Mouse (Mus musculus) liver, embryonic 16.5 days (tissue): ENCODE data around the gene Ngrn. TPM values are rescaled to one million over a fixed set of nuclear protein-coding genes. Genes with fewer than 3 reads are reported as not detected.

Experiments used
- ATAC-seq: fragments of 200-750 bp; cut with Nextera tagmentation; 2 replicates; pipeline ENCODE4 v1.8.0; 2017; ENCODE audit warnings: low read depth, mild to moderate bottlenecking, moderate number of reproducible peaks, moderate library complexity
- H3K27ac ChIP-seq: fragments of 300-500 bp; sonication (generic); 2 replicates; pipeline ENCODE4 v1.5.1; 2014; ENCODE audit warnings: mild to moderate bottlenecking, low read length
- H3K27me3 ChIP-seq: fragments of 300-500 bp; sonication (generic); 2 replicates; pipeline ENCODE4 v1.6.1; 2014; ENCODE audit warnings: low read depth, low read length, mixed read lengths; ENCODE audit not compliant: control insufficient read depth, insufficient read depth
- H3K36me3 ChIP-seq: fragments of 300-500 bp; sonication (generic); 2 replicates; pipeline ENCODE4 v1.6.1; 2014; ENCODE audit warnings: mild to moderate bottlenecking; ENCODE audit not compliant: control insufficient read depth, insufficient read depth
- H3K4me1 ChIP-seq: fragments of 300-500 bp; sonication (generic); 2 replicates; pipeline ENCODE4 v1.6.1; 2014; ENCODE audit warnings: low read depth, low read length, mixed read lengths; ENCODE audit not compliant: control insufficient read depth
- H3K4me2 ChIP-seq: fragments of 300-500 bp; sonication (generic); 2 replicates; pipeline ENCODE4 v1.6.1; 2014; ENCODE audit warnings: low read depth, low read length, mixed read lengths
- H3K4me3 ChIP-seq: fragments of 300-500 bp; sonication (generic); 2 replicates; pipeline ENCODE4 v1.5.1; 2014; ENCODE audit warnings: low read depth, mild to moderate bottlenecking, low read length
- H3K9ac ChIP-seq: fragments of 300-500 bp; sonication (generic); 2 replicates; pipeline ENCODE4 v1.6.1; 2014; ENCODE audit warnings: low read depth, low read length
- H3K9me3 ChIP-seq: fragments of 300-500 bp; sonication (generic); replicated peaks from 2 replicates; pipeline ENCODE4 v1.6.1; 2016; ENCODE audit warnings: low read length; ENCODE audit not compliant: control insufficient read depth
- WGBS: fragments of 180-500 bp; shearing (Covaris S2); extraction: QIAGEN DNeasy Blood & Tissue Kit; methylation state at CpG from one replicate; pipeline ENCODE4 v1.1.7; 2014; ENCODE audit not compliant: insufficient replicate concordance; 5-methylcytosine and 5-hydroxymethylcytosine counted together
- polyA plus RNA-seq: library from polyadenylated mRNA; unstranded; fragments of >200 nt; fragmentation: Nextera tagmentation; extraction: Ambion mirVana; gene quantifications from 2 replicates; pipeline ENCODE4 v1.2.1, GENCODE M21; 2015

The Ngrn gene
- polyA plus RNA-seq, 1 experiment from 2014 or later = 26.3 TPM

GRCm38 (mm10) chr7:80230196-80230595 lies 30.8 kb upstream of the Ngrn start:
- WGBS = 34% methylated on average over 6 of the region's 6 CpGs
- Histone ChIP-seq H3K27me3 (no peaks in the 10 kb centered on the region), H3K9ac (no peak overlapping the region; the same call in 1 of the 2 replicates), H3K4me1 (peaks cover 30% of the 10 kb centered on the region), H3K36me3 (peaks cover 22% of the 10 kb centered on the region), H3K4me3 (no peak overlapping the region), H3K4me2 (no peak overlapping the region), H3K27ac (no peak overlapping the region), H3K9me3 (no peaks in the 10 kb centered on the region)
- ATAC-seq = no peak

GRCm38 (mm10) chr7:80231971-80232488 lies 29.0 kb upstream of the Ngrn start:
- H3K4me1 ChIP-seq = peaks cover 30% of the 10 kb centered on the region
- peaks cover 6% of the 10 kb centered on the region for H3K36me3 ChIP-seq
- no peaks in the 10 kb centered on the region for H3K27me3 ChIP-seq
- H3K9me3 ChIP-seq = no peaks in the 10 kb centered on the region
- H3K27ac ChIP-seq = peak overlapping the region; percentile 91
- H3K4me2 ChIP-seq = peak overlapping the region; percentile 82
- peak; percentile 28 for ATAC-seq
- peak overlapping the region; percentile 77 for H3K4me3 ChIP-seq
- H3K9ac ChIP-seq = peak overlapping the region; percentile 81
- WGBS = under 1% methylated on average over 29 of the region's 29 CpGs

GRCm38 (mm10) chr7:80232489-80233029 lies 28.5 kb upstream of the Ngrn start, which contains the start of the genes Cib1 and Gdpgp1:
TSS of gene Cib1 (minus strand) at chr7:80232813.
TSS of gene Gdpgp1 (plus strand) at chr7:80232865.
- WGBS = 0% methylated on average over 56 of the region's 56 CpGs
- no peaks in the 10 kb centered on the region for H3K27me3 ChIP-seq
- H3K4me1 ChIP-seq = peaks cover 30% of the 10 kb centered on the region
- peaks cover under 1% of the 10 kb centered on the region; the same call in 1 of the 2 replicates for H3K36me3 ChIP-seq
- peak within 1 kb of the TSS; percentile 91 for H3K27ac ChIP-seq
- H3K4me2 ChIP-seq = peak within 1 kb of the TSS; percentile 86
- peak within 1 kb of the TSS; percentile 81 for H3K9ac ChIP-seq
- no peaks in the 10 kb centered on the region for H3K9me3 ChIP-seq
- H3K4me3 ChIP-seq = peak within 1 kb of the TSS; percentile 77
- ATAC-seq = peak; percentile 100

- 39% methylated on average over 9 of the region's 9 CpGs for WGBS
- H3K9ac ChIP-seq = 0 out of 2 replicates have a peak overlapping the region, but pooled peaks have one; percentile 22
- H3K4me3 ChIP-seq = peak overlapping the region; percentile 77
These were observed 27.2 kb upstream of the Ngrn start for GRCm38 (mm10) chr7:80233799-80234198.

GRCm38 (mm10) chr7:80238542-80238941 lies 22.5 kb upstream of the Ngrn start:
- Histone ChIP-seq H3K4me2 (no peak overlapping the region), H3K4me1 (peaks cover 3% of the 10 kb centered on the region), H3K27ac (no peak overlapping the region), H3K9me3 (no peaks in the 10 kb centered on the region), H3K27me3 (no peaks in the 10 kb centered on the region), H3K36me3 (no peaks in the 10 kb centered on the region), H3K9ac (no peak overlapping the region), H3K4me3 (no peak overlapping the region)
- 78% methylated on average over 10 of the region's 10 CpGs for WGBS
- no peak for ATAC-seq

More at GRCm38 (mm10) chr7:80233799-80234198, 27.2 kb upstream of the Ngrn start:
- H3K36me3 ChIP-seq = no peaks in the 10 kb centered on the region
- peak overlapping the region; percentile 86 for H3K4me2 ChIP-seq
- ATAC-seq = no peak
- H3K27me3 ChIP-seq = no peaks in the 10 kb centered on the region
- H3K4me1 ChIP-seq = peaks cover 30% of the 10 kb centered on the region
- no peaks in the 10 kb centered on the region for H3K9me3 ChIP-seq
- no peak overlapping the region for H3K27ac ChIP-seq

GRCm38 (mm10) chr7:80241661-80242060 lies 19.4 kb upstream of the Ngrn start:
- H3K9me3 ChIP-seq = no peaks in the 10 kb centered on the region
- no peak overlapping the region for H3K27ac ChIP-seq
- 67% methylated on average over 4 of the region's 4 CpGs for WGBS
- H3K36me3 ChIP-seq = no peaks in the 10 kb centered on the region
- H3K27me3 ChIP-seq = no peaks in the 10 kb centered on the region
- H3K9ac ChIP-seq = no peak overlapping the region
- peaks cover 4% of the 10 kb centered on the region for H3K4me1 ChIP-seq
- H3K4me2 ChIP-seq = no peak overlapping the region
- no peak for ATAC-seq
- no peak overlapping the region for H3K4me3 ChIP-seq

- Histone ChIP-seq H3K9me3 (no peaks in the 10 kb centered on the region), H3K27ac (no peak overlapping the region), H3K27me3 (no peaks in the 10 kb centered on the region), H3K4me1 (peaks cover 7% of the 10 kb centered on the region), H3K36me3 (no peaks in the 10 kb centered on the region), H3K9ac (no peak overlapping the region), H3K4me3 (no peak overlapping the region), H3K4me2 (no peak overlapping the region)
- WGBS = 87% methylated on average over 4 of the region's 4 CpGs
- ATAC-seq = no peak
These were observed 16.2 kb upstream of the Ngrn start for GRCm38 (mm10) chr7:80244851-80245250.

- under 1% methylated on average over 48 of the region's 48 CpGs for WGBS
- Histone ChIP-seq H3K9ac (peak within 1 kb of the TSS; percentile 76), H3K4me3 (peak within 1 kb of the TSS; percentile 76), H3K36me3 (no peaks in the 10 kb centered on the region), H3K9me3 (no peaks in the 10 kb centered on the region), H3K4me2 (peak within 1 kb of the TSS; percentile 77), H3K27me3 (no peaks in the 10 kb centered on the region), H3K27ac (peak within 1 kb of the TSS; percentile 71), H3K4me1 (peaks cover 7% of the 10 kb centered on the region)
- peak; percentile 98 for ATAC-seq
These were observed 14.8 kb upstream of the Ngrn start, which contains the start of gene Ttll13 for GRCm38 (mm10) chr7:80246148-80246721. TSS of gene Ttll13 (plus strand) at chr7:80246376.

- WGBS = 16% methylated on average over 7 of the region's 7 CpGs
- Histone ChIP-seq H3K4me2 (peak overlapping the region; percentile 77), H3K27me3 (no peaks in the 10 kb centered on the region), H3K4me1 (peaks cover 7% of the 10 kb centered on the region), H3K36me3 (no peaks in the 10 kb centered on the region), H3K9ac (no peak overlapping the region), H3K9me3 (no peaks in the 10 kb centered on the region), H3K4me3 (peak overlapping the region; percentile 76), H3K27ac (no peak overlapping the region)
- no peak for ATAC-seq
These were observed 14.2 kb upstream of the Ngrn start for GRCm38 (mm10) chr7:80246859-80247258.
